Comparison of ENCODE assay signal across 21 mouse cellular contexts in genomic region chr7:135613380-135613779, GRCm38 (mm10).
A peak's percentile ranks its signal among the peaks of the same experiment; 100 is the strongest.
DNase-seq lines count a peak whose midpoint lies in the region; ATAC-seq and TF ChIP-seq lines count a peak whose summit lies in the region.
"Had no signal": no experiment of that assay in that cellular context is flagged by ENCODE, and none has a peak within 500 bp of the region (broad histone marks: within the 10 kb centered on the region; RNA-seq: fewer than 3 reads in every experiment).

No protein-coding gene starts in this region.

- intact Hi-C loops in heart, postnatal 14 days (cut with DNase I), result no loop called here

- H3K9ac ChIP-seq in embryonic facial prominence, embryonic 15.5 days, result no peak overlapping the region
- H3K9ac ChIP-seq in midbrain, embryonic 11.5 days (ENCODE audit: low read length), result no peak overlapping the region
- H3K9ac ChIP-seq in midbrain, embryonic 16.5 days (ENCODE audit: low read depth, low read length), result no peak overlapping the region

- DNase-seq in embryonic facial prominence, embryonic 10.5 days (ENCODE audit: low spot score), result no peak
- DNase-seq in heart, adult 11 months, result peak; percentile 82
- DNase-seq in heart, postnatal 14 days, result no peak
- DNase-seq in layer of hippocampus, adult 2 months (ENCODE audit: low spot score in 2 of 2), result no peak
- DNase-seq in layer of hippocampus, postnatal 36 days, result no peak
- DNase-seq in midbrain, embryonic 11.5 days (ENCODE audit: low spot score, missing footprints), result peak; percentile 61
- DNase-seq: adrenal gland, adult 2 months; adrenal gland, adult 8-10 months; adrenal gland, postnatal 10 days; adrenal gland, postnatal 14 days; adrenal gland, postnatal 25 days; adrenal gland, postnatal 36 days; B cell, adult 2 months; cerebellum, adult 11 months; cerebellum, adult 11-12 months had no signal

- H3K27me3 ChIP-seq in embryonic facial prominence, embryonic 15.5 days, result no peaks in the 10 kb centered on the region
- H3K27me3 ChIP-seq in embryonic facial prominence, embryonic 10.5 days (replicated peaks; ENCODE audit: low read depth, poor library complexity, severe bottlenecking), result peaks cover 15% of the 10 kb centered on the region
- H3K27me3 ChIP-seq in midbrain, embryonic 11.5 days (ENCODE audit: control insufficient read depth, insufficient read depth, low read length), result no peaks in the 10 kb centered on the region
- no peaks in the 10 kb centered on the region for H3K27me3 ChIP-seq in midbrain, embryonic 16.5 days (ENCODE audit: control insufficient read depth, insufficient read depth, low read depth, low read length)
- H3K27me3 ChIP-seq: CH12.LX, Patski had no signal

- H3K27ac ChIP-seq in embryonic facial prominence, embryonic 15.5 days (replicated peaks), result 0 out of 2 replicates have a peak overlapping the region, but pooled peaks have one; percentile 51
- no peak overlapping the region for H3K27ac ChIP-seq in embryonic facial prominence, embryonic 10.5 days (replicated peaks)
- peak overlapping the region; percentile 12; the same call in 1 of the 2 replicates for H3K27ac ChIP-seq in layer of hippocampus, adult 2 months
- H3K27ac ChIP-seq in midbrain, embryonic 11.5 days (ENCODE audit: low read depth, low read length), result no peak overlapping the region
- H3K27ac ChIP-seq in midbrain, embryonic 16.5 days (ENCODE audit: low read length), result no peak overlapping the region

- no peak overlapping the region for H3K4me3 ChIP-seq in embryonic facial prominence, embryonic 15.5 days (replicated peaks)
- no peak overlapping the region for H3K4me3 ChIP-seq in embryonic facial prominence, embryonic 10.5 days
- H3K4me3 ChIP-seq in layer of hippocampus, adult 2 months, result no peak overlapping the region
- no peak overlapping the region for H3K4me3 ChIP-seq in midbrain, embryonic 11.5 days (ENCODE audit: low read depth, low read length)
- no peak overlapping the region for H3K4me3 ChIP-seq in midbrain, embryonic 16.5 days (ENCODE audit: low read depth, low read length)

- no peak overlapping the region for H3K4me2 ChIP-seq in embryonic facial prominence, embryonic 15.5 days (replicated peaks)
- no peak overlapping the region for H3K4me2 ChIP-seq in midbrain, embryonic 11.5 days
- no peak overlapping the region for H3K4me2 ChIP-seq in midbrain, embryonic 16.5 days (ENCODE audit: low read length)

- ATAC-seq in embryonic facial prominence, embryonic 15.5 days (ENCODE audit: insufficient number of reproducible peaks, low FRiP score, low TSS enrichment, low read depth), result no peak
- no peak for ATAC-seq in midbrain, embryonic 11.5 days (ENCODE audit: low FRiP score)
- no peak for ATAC-seq in midbrain, embryonic 16.5 days
- ATAC-seq: activated CD4-positive, CD25-positive, alpha-beta regulatory T cell, adult 4 months; CD4-positive, CD25-positive, alpha-beta regulatory T cell, adult 4 months had no signal

- H3K4me1 ChIP-seq in embryonic facial prominence, embryonic 15.5 days, result peaks cover 17% of the 10 kb centered on the region
- peaks cover 27% of the 10 kb centered on the region for H3K4me1 ChIP-seq in embryonic facial prominence, embryonic 10.5 days
- peaks cover 5% of the 10 kb centered on the region for H3K4me1 ChIP-seq in midbrain, embryonic 11.5 days (ENCODE audit: control insufficient read depth, insufficient read depth, low read length)
- H3K4me1 ChIP-seq in midbrain, embryonic 16.5 days (ENCODE audit: control insufficient read depth, insufficient read depth, low read length), result peaks cover 30% of the 10 kb centered on the region

- no peak for TF ChIP-seq CTCF in layer of hippocampus, adult 2 months (conservative IDR thresholded peaks at IDR 0.05)

- H3K36me3 ChIP-seq in embryonic facial prominence, embryonic 15.5 days, result no peaks in the 10 kb centered on the region
- H3K36me3 ChIP-seq in embryonic facial prominence, embryonic 10.5 days (replicated peaks), result no peaks in the 10 kb centered on the region
- H3K36me3 ChIP-seq in midbrain, embryonic 11.5 days (ENCODE audit: control insufficient read depth, insufficient read depth, low read length), result no peaks in the 10 kb centered on the region
- no peaks in the 10 kb centered on the region for H3K36me3 ChIP-seq in midbrain, embryonic 16.5 days (ENCODE audit: control insufficient read depth, insufficient read depth, low read length)

- WGBS in embryonic facial prominence, embryonic 15.5 days, result 84% methylated on average over 3 of the region's 3 CpGs
- 88% methylated on average over 3 of the region's 3 CpGs for WGBS in embryonic facial prominence, embryonic 10.5 days
- 90% methylated on average over 3 of the region's 3 CpGs for WGBS in midbrain, embryonic 11.5 days
- WGBS in midbrain, embryonic 16.5 days, result 91% methylated on average over 3 of the region's 3 CpGs

- H3K9me3 ChIP-seq in embryonic facial prominence, embryonic 15.5 days (replicated peaks), result no peaks in the 10 kb centered on the region
- H3K9me3 ChIP-seq in embryonic facial prominence, embryonic 10.5 days, result no peaks in the 10 kb centered on the region; the same call in 1 of the 2 replicates
- H3K9me3 ChIP-seq in midbrain, embryonic 11.5 days (ENCODE audit: control insufficient read depth, low read length), result peaks cover 3% of the 10 kb centered on the region; the same call in 1 of the 2 replicates
- H3K9me3 ChIP-seq in midbrain, embryonic 16.5 days (replicated peaks; ENCODE audit: control insufficient read depth, low read length, poor library complexity, severe bottlenecking), result no peaks in the 10 kb centered on the region

Comparison
In these comparisons a context has a peak if more than half of its experiments do, and no peak if none do; other contexts are left out.
1. H3K27ac ChIP-seq: peak in embryonic facial prominence, embryonic 15.5 days (single experiment) and layer of hippocampus, adult 2 months (single experiment); none in embryonic facial prominence, embryonic 10.5 days (single experiment), midbrain, embryonic 11.5 days (single experiment) and midbrain, embryonic 16.5 days (single experiment).
2. DNase-seq: peak in heart, adult 11 months (single experiment) and midbrain, embryonic 11.5 days (single experiment); none in embryonic facial prominence, embryonic 10.5 days (single experiment), heart, postnatal 14 days (0 of 2), layer of hippocampus, adult 2 months (0 of 2) and layer of hippocampus, postnatal 36 days (0 of 2).